Mouse (Mus musculus) ES-E14 (cell line): ENCODE results near the gene Gm43518.

ENCODE experiments used
- CHD2 ChIP-seq: IDR thresholded peaks from 2 replicates; pipeline ENCODE4 v1.6.1; 2014; ENCODE audit warnings: mild to moderate bottlenecking, low read depth, low read length, inconsistent platforms
- MAFK ChIP-seq: IDR thresholded peaks from 2 replicates; pipeline ENCODE4 v1.6.1; 2014; ENCODE audit warnings: mild to moderate bottlenecking, low read depth, low read length, inconsistent platforms; ENCODE audit not compliant: insufficient read depth
- ZC3H11A ChIP-seq: IDR thresholded peaks from 2 replicates; pipeline ENCODE4 v1.6.1; 2012; ENCODE audit warnings: low read depth, mild to moderate bottlenecking, inconsistent platforms, low read length, borderline replicate concordance
- ZNF384 ChIP-seq: IDR thresholded peaks from 2 replicates; pipeline ENCODE4 v1.6.1; 2012; ENCODE audit warnings: low read depth, low read length, inconsistent platforms

DNA sequence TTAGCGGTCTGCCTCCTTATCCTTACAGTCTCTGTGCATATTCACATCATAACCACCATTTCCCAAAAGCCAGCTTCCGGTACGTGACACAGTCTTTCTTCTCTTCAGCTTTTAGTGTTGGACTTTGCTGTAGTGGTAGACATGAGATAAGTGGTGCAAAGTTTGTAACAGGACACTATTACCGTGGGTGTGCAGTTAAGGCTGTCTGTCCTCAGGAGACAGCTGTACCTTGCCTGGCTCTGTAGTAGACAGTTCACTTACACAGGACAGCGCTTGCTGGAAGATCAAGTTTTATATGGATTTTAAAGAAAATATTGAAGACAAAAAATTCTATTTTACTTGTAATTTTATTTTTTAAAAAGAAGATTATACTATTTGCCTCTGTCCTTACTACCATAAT is 41.2 kb downstream of the Gm43518 start:
- no peak for TF ChIP-seq CHD2
- no peak for TF ChIP-seq MAFK
- no peak for TF ChIP-seq ZC3H11A
- no peak for TF ChIP-seq ZNF384
